Mouse (Mus musculus): Measurements from ENCODE around the gene Ccdc97.
"Not testable (repeated sequence)": the region's sequence is repeated elsewhere in the genome, so short reads cannot be mapped to it uniquely, and the experiment has no call there.

The Ccdc97 gene

GRCm38 (mm10) chr7:25721776-25722175 is 2.9 kb upstream of the Ccdc97 start:
- in situ Hi-C loops (cut with MboI; ENCODE audit: low sequenced_read_pairs) = not testable (repeated sequence)

GRCm38 (mm10) chr7:25720760-25721159 is 1.9 kb upstream of the Ccdc97 start:
- in situ Hi-C loops (cut with MboI; ENCODE audit: low sequenced_read_pairs) = no loop called here

- in situ Hi-C loops (cut with MboI; ENCODE audit: low sequenced_read_pairs) = no loop called here
Measured at GRCm38 (mm10) chr7:25719761-25720610, 1.1 kb upstream of the Ccdc97 start.

- in situ Hi-C loops (cut with MboI; ENCODE audit: low sequenced_read_pairs) = no loop called here
Measured at GRCm38 (mm10) chr7:25717478-25717877, 1.4 kb downstream of the Ccdc97 start.

GRCm38 (mm10) chr7:25715731-25716271 is 3.1 kb downstream of the Ccdc97 start:
- in situ Hi-C loops (cut with MboI; ENCODE audit: low sequenced_read_pairs) = no loop called here

- in situ Hi-C loops (cut with MboI; ENCODE audit: low sequenced_read_pairs) = no loop called here
Measured at GRCm38 (mm10) chr7:25714581-25714980, 4.3 kb downstream of the Ccdc97 start.

- in situ Hi-C loops (cut with MboI; ENCODE audit: low sequenced_read_pairs) = no loop called here
Measured at GRCm38 (mm10) chr7:25712801-25713200, 6.1 kb downstream of the Ccdc97 start.

- in situ Hi-C loops (cut with MboI; ENCODE audit: low sequenced_read_pairs) = no loop called here
Measured at GRCm38 (mm10) chr7:25711731-25712197, 7.1 kb downstream of the Ccdc97 start.

- in situ Hi-C loops (cut with MboI; ENCODE audit: low sequenced_read_pairs) = no loop called here
Measured at GRCm38 (mm10) chr7:25711165-25711564, 7.7 kb downstream of the Ccdc97 start.

GRCm38 (mm10) chr7:25710519-25711130 is 8.3 kb downstream of the Ccdc97 start:
- in situ Hi-C loops (cut with MboI; ENCODE audit: low sequenced_read_pairs) = no loop called here

GRCm38 (mm10) chr7:25709961-25710360 is 8.9 kb downstream of the Ccdc97 start:
- in situ Hi-C loops (cut with MboI; ENCODE audit: low sequenced_read_pairs) = no loop called here

GRCm38 (mm10) chr7:25707581-25708292 is 11.2 kb downstream of the Ccdc97 start:
- in situ Hi-C loops (cut with MboI; ENCODE audit: low sequenced_read_pairs) = no loop called here

- in situ Hi-C loops (cut with MboI; ENCODE audit: low sequenced_read_pairs) = no loop called here
Measured at GRCm38 (mm10) chr7:25706578-25707170, 12.2 kb downstream of the Ccdc97 start.

- in situ Hi-C loops (cut with MboI; ENCODE audit: low sequenced_read_pairs) = no loop called here
Measured at GRCm38 (mm10) chr7:25705801-25706251, 13.1 kb downstream of the Ccdc97 start.

GRCm38 (mm10) chr7:25704716-25705364 is 14.0 kb downstream of the Ccdc97 start:
- in situ Hi-C loops (cut with MboI; ENCODE audit: low sequenced_read_pairs) = no loop called here

GRCm38 (mm10) chr7:25703793-25704494 is 14.9 kb downstream of the Ccdc97 start:
- in situ Hi-C loops (cut with MboI; ENCODE audit: low sequenced_read_pairs) = no loop called here

- in situ Hi-C loops (cut with MboI; ENCODE audit: low sequenced_read_pairs) = no loop called here
Measured at GRCm38 (mm10) chr7:25702350-25702749, 16.5 kb downstream of the Ccdc97 start.

- in situ Hi-C loops (cut with MboI; ENCODE audit: low sequenced_read_pairs) = no loop called here
Measured at GRCm38 (mm10) chr7:25700732-25701131, 18.2 kb downstream of the Ccdc97 start.

- in situ Hi-C loops (cut with MboI; ENCODE audit: low sequenced_read_pairs) = no loop called here
Measured at GRCm38 (mm10) chr7:25699851-25700250, 19.0 kb downstream of the Ccdc97 start.

GRCm38 (mm10) chr7:25694104-25694503 is 24.8 kb downstream of the Ccdc97 start:
- in situ Hi-C loops (cut with MboI; ENCODE audit: low sequenced_read_pairs) = no loop called here

Measured in CH12F3 (cell line).